Mouse (Mus musculus): ENCODE data around the gene Rcor1.
"Not testable (repeated sequence)": the region's sequence is repeated elsewhere in the genome, so short reads cannot be mapped to it uniquely, and the experiment has no call there.

Gene Rcor1

GRCm38 (mm10) chr12:111065330-111065729 is 26.2 kb downstream of the Rcor1 start:
- DNase-seq (ENCODE audit: low read depth, low spot score) = no peak

- no peak for DNase-seq (ENCODE audit: low read depth, low spot score)
Observed at GRCm38 (mm10) chr12:111067816-111068215, 28.7 kb downstream of the Rcor1 start.

GRCm38 (mm10) chr12:111069299-111069698 is 30.1 kb downstream of the Rcor1 start:
- DNase-seq (ENCODE audit: low read depth, low spot score) = not testable (repeated sequence)

GRCm38 (mm10) chr12:111071009-111071408 is 31.9 kb downstream of the Rcor1 start:
- no peak for DNase-seq (ENCODE audit: low read depth, low spot score)

GRCm38 (mm10) chr12:111071477-111072152 is 32.5 kb downstream of the Rcor1 start:
- no peak for DNase-seq (ENCODE audit: low read depth, low spot score)

GRCm38 (mm10) chr12:111076385-111076965 is 37.3 kb downstream of the Rcor1 start:
- DNase-seq (ENCODE audit: low read depth, low spot score) = no peak

GRCm38 (mm10) chr12:111085579-111085978 is 46.4 kb downstream of the Rcor1 start:
- DNase-seq (ENCODE audit: low read depth, low spot score) = no peak

GRCm38 (mm10) chr12:111087066-111087465 is 47.9 kb downstream of the Rcor1 start:
- DNase-seq (ENCODE audit: low read depth, low spot score) = no peak

GRCm38 (mm10) chr12:111088186-111088585 is 49.0 kb downstream of the Rcor1 start:
- DNase-seq (ENCODE audit: low read depth, low spot score) = peak; percentile 65

- DNase-seq (ENCODE audit: low read depth, low spot score) = no peak
Observed at GRCm38 (mm10) chr12:111088731-111089141, 49.6 kb downstream of the Rcor1 start.

- no peak for DNase-seq (ENCODE audit: low read depth, low spot score)
Observed at GRCm38 (mm10) chr12:111089145-111089544, 50.0 kb downstream of the Rcor1 start.

- no peak for DNase-seq (ENCODE audit: low read depth, low spot score)
Observed at GRCm38 (mm10) chr12:111090801-111091200, 51.6 kb downstream of the Rcor1 start.

GRCm38 (mm10) chr12:111091981-111092380 is 52.8 kb downstream of the Rcor1 start:
- no peak for DNase-seq (ENCODE audit: low read depth, low spot score)

GRCm38 (mm10) chr12:111094073-111094472 is 54.9 kb downstream of the Rcor1 start:
- DNase-seq (ENCODE audit: low read depth, low spot score) = no peak

GRCm38 (mm10) chr12:111095086-111095485 is 55.9 kb downstream of the Rcor1 start:
- DNase-seq (ENCODE audit: low read depth, low spot score) = no peak

GRCm38 (mm10) chr12:111096249-111096648 is 57.1 kb downstream of the Rcor1 start:
- no peak for DNase-seq (ENCODE audit: low read depth, low spot score)

GRCm38 (mm10) chr12:111097036-111097435 is 57.9 kb downstream of the Rcor1 start:
- DNase-seq (ENCODE audit: low read depth, low spot score) = no peak

GRCm38 (mm10) chr12:111111176-111111575 is 72.0 kb downstream of the Rcor1 start:
- DNase-seq (ENCODE audit: low read depth, low spot score) = no peak

- DNase-seq (ENCODE audit: low read depth, low spot score) = no peak
Observed at GRCm38 (mm10) chr12:111114593-111114992, 75.4 kb downstream of the Rcor1 start.

GRCm38 (mm10) chr12:111119506-111120085 is 80.4 kb downstream of the Rcor1 start:
- no peak for DNase-seq (ENCODE audit: low read depth, low spot score)

GRCm38 (mm10) chr12:111120976-111121645 is 82.0 kb downstream of the Rcor1 start:
- DNase-seq (ENCODE audit: low read depth, low spot score) = no peak

- no peak for DNase-seq (ENCODE audit: low read depth, low spot score)
Observed at GRCm38 (mm10) chr12:111122332-111122852, 83.2 kb downstream of the Rcor1 start.
